In the genomic region with DNA sequence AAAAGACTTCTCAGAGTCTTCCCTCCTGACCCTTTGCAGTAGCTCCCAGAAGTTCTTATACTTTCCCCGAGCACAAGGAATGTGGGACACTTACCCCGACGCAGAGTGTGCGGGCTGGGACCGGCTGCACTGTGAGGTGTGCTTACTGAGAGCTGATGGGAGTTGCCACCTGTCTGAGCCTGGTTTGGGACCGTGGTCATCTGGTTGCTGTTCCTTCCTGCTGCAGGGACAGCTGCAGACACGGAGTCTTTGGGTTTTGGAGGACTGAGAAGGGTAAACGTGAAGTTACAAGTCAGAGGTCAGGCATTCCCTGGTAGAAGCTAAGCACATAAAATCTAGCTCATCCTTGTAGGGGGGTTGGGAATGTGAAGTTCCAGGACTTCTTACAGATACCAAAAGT, we compare ENCODE assay signal across 26 mouse cellular contexts.
"Had no signal": no experiment of that assay in that cellular context is flagged by ENCODE, and none has a peak within 500 bp of the region (broad histone marks: within the 10 kb centered on the region; RNA-seq: fewer than 3 reads in every experiment).

No protein-coding gene starts in this region.

- DNase-seq: cerebellum, adult 8-10 months; cerebellum, adult 9-10 months; cerebellum, adult 9-11 months; cerebellum, postnatal 10 days; cerebellum, postnatal 14 days; cerebellum, postnatal 25 days; cerebellum, postnatal 36 days; embryo, embryonic 11 days; forebrain, postnatal 0 days; gastrocnemius, adult 2 months; gastrocnemius, postnatal 10 days; gastrocnemius, postnatal 14 days; gastrocnemius, postnatal 25 days; gastrocnemius, postnatal 36 days; heart, adult 18-20 months; heart, adult 2 months had no signal

- H3K4me3 ChIP-seq: embryonic facial prominence, embryonic 10.5 days; embryonic facial prominence, embryonic 12.5 days; embryonic facial prominence, embryonic 13.5 days; embryonic facial prominence, embryonic 15.5 days; erythroblast, embryonic 14.5 days; forebrain, embryonic 10.5 days; forebrain, embryonic 12.5 days; forebrain, embryonic 13.5 days; forebrain, embryonic 15.5 days; gastrocnemius, adult 2 months; heart, adult 2 months; heart, embryonic 10.5 days had no signal

- H3K4me2 ChIP-seq: embryonic facial prominence, embryonic 12.5 days; embryonic facial prominence, embryonic 13.5 days; embryonic facial prominence, embryonic 15.5 days; forebrain, embryonic 12.5 days; forebrain, embryonic 13.5 days; forebrain, embryonic 15.5 days had no signal

- H3K27me3 ChIP-seq: embryonic facial prominence, embryonic 12.5 days; embryonic facial prominence, embryonic 13.5 days; embryonic facial prominence, embryonic 15.5 days; forebrain, embryonic 12.5 days; forebrain, embryonic 13.5 days; forebrain, embryonic 15.5 days had no signal
